Mouse (Mus musculus) leukemia stem cell, adult 10-12 weeks (primary cell): Measurements from ENCODE around the gene Ap5m1. TPM values are rescaled to one million over a fixed set of nuclear protein-coding genes. Genes with fewer than 3 reads are reported as not detected.

Experiments
- polyA plus RNA-seq: library from polyadenylated mRNA; stranded (reverse); fragments of >175 nt; gene quantifications from 2 replicates; pipeline ENCODE4 v1.2.3, GENCODE M21; 2012; ENCODE audit warnings: low replicate concordance

Gene Ap5m1
- 0.80 and 7.0 TPM in 2 replicates for polyA plus RNA-seq

GRCm38 (mm10) chr14:49065529-49066273 lies at the start of gene Ap5m1:
TSS of gene Ap5m1 (plus strand) at chr14:49066097.

GRCm38 (mm10) chr14:49066274-49066823 lies 452 bp downstream of the Ap5m1 start, which contains the start of gene Exoc5:
TSS of gene Exoc5 (minus strand) at chr14:49066653.

Other genes with a start within 250 kb of the Ap5m1 start
- 3.9 and 10.6 TPM in 2 replicates for gene Exoc5, start 556 bp downstream of the Ap5m1 start, polyA plus RNA-seq
- gene Naa30, start 106.1 kb downstream of the Ap5m1 start, polyA plus RNA-seq, result 9.1 and 12.1 TPM in 2 replicates
- gene ccdc198, start 179.4 kb downstream of the Ap5m1 start, polyA plus RNA-seq, result not detected in 2 replicates